Mouse (Mus musculus): ENCODE measurements around the gene Mad1l1.

Gene Mad1l1

DNA sequence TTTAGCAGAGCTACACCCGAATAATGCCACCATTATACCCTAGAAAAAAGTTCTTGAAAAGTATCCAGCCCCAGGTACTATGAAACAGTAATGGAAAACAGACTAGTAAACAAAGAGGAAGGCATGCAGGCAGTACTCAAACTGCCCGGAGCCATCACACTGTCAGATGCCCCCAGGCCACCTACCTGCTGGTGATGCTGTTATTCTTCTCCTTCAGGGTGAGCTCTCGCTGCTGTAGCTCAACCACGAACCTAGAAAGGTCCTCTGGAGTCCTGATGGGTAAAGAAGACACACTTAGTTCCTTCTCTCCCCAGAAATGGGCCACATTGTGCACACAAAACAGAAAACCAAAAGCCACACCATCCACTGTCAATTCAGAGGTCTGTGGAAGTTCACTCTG is 60.0 kb downstream of the Mad1l1 start:
- DNase-seq (ENCODE audit: low spot score): no peak

- no peak for DNase-seq (ENCODE audit: low spot score)
These were observed 62.7 kb downstream of the Mad1l1 start for GRCm38 (mm10) chr5:140258633-140259032.

- no peak for DNase-seq (ENCODE audit: low spot score)
These were observed 63.3 kb downstream of the Mad1l1 start for GRCm38 (mm10) chr5:140258035-140258434.

GRCm38 (mm10) chr5:140257439-140257838 is 63.9 kb downstream of the Mad1l1 start:
- DNase-seq (ENCODE audit: low spot score): no peak

DNA sequence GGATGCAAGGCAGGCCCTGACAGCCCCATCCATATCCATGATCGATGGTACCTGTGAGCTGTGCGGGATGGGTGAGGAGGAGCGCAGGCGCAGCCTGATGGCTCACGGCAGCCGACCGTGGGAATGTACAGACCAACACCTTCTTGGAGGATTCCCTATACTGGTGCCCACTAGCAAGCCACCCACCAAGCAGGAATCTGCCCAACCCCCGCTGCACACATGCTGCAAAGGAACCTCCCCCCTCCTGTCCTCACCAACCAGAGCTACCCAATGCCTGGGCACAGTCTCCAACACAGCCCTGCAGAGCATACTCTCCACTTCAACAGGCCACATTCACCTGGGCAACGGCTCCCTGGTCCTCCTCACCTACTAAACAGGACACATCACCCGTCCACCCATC is 64.7 kb downstream of the Mad1l1 start:
- DNase-seq (ENCODE audit: low spot score): no peak

DNA sequence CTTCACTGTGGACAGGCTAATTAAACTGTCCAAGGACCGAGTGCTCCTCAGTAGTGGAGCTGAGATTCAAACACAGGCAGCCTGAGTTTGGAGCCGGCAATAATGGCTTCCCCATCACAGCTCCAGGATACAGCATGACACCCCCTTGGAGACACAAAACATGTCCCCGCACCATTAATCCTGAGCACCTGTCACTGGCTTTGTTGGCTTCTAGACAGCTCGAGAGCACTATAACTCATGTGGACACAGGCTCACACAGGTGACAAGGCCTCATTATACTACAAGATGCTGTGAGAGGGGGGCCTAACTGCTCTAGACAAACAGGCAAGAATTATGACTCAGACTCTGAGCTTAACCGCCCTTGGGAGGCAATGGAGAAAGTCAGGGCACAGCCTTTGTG is 66.1 kb downstream of the Mad1l1 start:
- no peak for DNase-seq (ENCODE audit: low spot score)

DNA sequence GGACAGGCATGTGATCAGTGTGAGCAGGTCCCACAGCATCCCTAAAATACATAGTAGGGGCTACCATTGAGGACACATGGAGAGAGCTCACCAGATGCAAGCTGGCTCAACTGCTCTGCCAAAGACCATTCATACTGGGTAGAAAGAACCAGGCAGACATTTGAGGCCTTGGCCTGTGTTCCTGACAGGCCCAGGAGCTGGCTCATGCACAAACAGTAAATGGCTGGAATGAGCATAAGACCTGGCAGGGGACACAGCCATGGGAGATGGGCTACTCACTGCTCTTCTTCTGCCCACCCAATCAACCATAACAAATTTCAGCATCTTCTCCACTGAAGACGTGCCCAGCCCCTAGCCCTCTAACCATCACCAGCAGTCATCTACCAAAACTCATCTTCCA is 66.7 kb downstream of the Mad1l1 start:
- DNase-seq (ENCODE audit: low spot score): no peak

- no peak for DNase-seq (ENCODE audit: low spot score)
These were observed 69.4 kb downstream of the Mad1l1 start for GRCm38 (mm10) chr5:140251989-140252388.

- DNase-seq (ENCODE audit: low spot score): no peak
These were observed 71.0 kb downstream of the Mad1l1 start for GRCm38 (mm10) chr5:140250370-140250769.

DNA sequence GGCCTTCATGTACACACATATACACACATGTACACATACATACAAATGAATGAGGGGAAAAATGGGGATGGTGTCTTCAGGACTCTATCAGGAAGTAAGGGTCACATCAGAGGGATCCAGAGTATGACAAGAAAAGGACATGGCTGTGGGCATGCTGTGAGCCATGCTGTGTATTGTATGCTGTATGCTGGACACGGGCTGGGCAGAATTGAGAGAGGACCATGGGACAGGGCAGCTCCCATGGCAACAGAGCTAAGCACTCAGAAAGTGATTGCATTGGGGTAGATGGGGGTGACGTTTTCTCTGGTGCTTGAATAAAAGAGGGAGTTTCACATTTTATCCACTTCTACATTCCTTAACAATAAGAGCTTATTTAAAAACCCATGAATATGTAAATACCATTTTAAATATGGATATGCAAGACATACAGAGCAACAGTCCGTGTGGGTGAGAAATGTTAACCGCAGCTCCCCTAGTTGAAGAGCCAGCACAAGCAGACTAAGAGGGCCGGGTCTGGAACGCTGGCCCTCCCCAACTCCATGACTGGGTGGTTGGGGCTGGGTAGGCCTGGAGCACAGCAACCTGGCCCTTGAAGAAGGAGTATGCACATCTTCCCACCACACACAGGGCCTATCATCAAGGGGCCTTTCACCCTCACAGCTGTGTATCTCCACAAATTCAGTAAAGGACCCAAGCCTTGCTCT is 71.8 kb downstream of the Mad1l1 start:
- no peak for DNase-seq (ENCODE audit: low spot score)

- DNase-seq (ENCODE audit: low spot score): no peak
These were observed 73.3 kb downstream of the Mad1l1 start for GRCm38 (mm10) chr5:140248101-140248500.

- no peak for DNase-seq (ENCODE audit: low spot score)
These were observed 81.1 kb downstream of the Mad1l1 start for GRCm38 (mm10) chr5:140240235-140240634.

GRCm38 (mm10) chr5:140238880-140239279 is 82.5 kb downstream of the Mad1l1 start:
- no peak for DNase-seq (ENCODE audit: low spot score)

- DNase-seq (ENCODE audit: low spot score): no peak
These were observed 90.5 kb downstream of the Mad1l1 start for GRCm38 (mm10) chr5:140230818-140231217.

- no peak for DNase-seq (ENCODE audit: low spot score)
These were observed 93.0 kb downstream of the Mad1l1 start for GRCm38 (mm10) chr5:140228306-140228705.

GRCm38 (mm10) chr5:140226871-140227270 is 94.5 kb downstream of the Mad1l1 start:
- no peak for DNase-seq (ENCODE audit: low spot score)

DNA sequence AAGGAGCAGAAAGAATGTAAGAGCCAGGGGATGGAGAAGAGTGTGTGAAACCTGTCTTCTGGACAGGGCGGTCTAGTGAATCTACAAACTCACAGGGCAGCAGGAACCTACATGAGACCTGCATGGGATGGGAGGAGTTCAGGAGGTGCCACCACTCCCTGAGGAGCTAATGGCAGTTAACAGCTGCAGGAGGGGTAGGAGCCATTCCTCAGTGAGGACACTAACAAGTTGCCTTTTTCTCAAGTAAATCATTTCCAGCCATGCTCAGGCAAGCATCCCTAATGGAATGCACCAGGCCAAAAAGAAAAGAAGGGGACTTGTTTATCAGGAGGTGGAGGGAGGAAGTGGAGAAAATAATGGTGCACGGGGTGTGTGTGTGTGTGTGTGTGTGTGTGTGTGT is 95.5 kb downstream of the Mad1l1 start:
- no peak for DNase-seq (ENCODE audit: low spot score)

- DNase-seq (ENCODE audit: low spot score): no peak
These were observed 96.2 kb downstream of the Mad1l1 start for GRCm38 (mm10) chr5:140225103-140225502.

- DNase-seq (ENCODE audit: low spot score): no peak
These were observed 98.0 kb downstream of the Mad1l1 start for GRCm38 (mm10) chr5:140223070-140224053.

- DNase-seq (ENCODE audit: low spot score): no peak
These were observed 100.2 kb downstream of the Mad1l1 start for GRCm38 (mm10) chr5:140221016-140221650.

- DNase-seq (ENCODE audit: low spot score): no peak
These were observed 102.1 kb downstream of the Mad1l1 start for GRCm38 (mm10) chr5:140219252-140219651.

DNA sequence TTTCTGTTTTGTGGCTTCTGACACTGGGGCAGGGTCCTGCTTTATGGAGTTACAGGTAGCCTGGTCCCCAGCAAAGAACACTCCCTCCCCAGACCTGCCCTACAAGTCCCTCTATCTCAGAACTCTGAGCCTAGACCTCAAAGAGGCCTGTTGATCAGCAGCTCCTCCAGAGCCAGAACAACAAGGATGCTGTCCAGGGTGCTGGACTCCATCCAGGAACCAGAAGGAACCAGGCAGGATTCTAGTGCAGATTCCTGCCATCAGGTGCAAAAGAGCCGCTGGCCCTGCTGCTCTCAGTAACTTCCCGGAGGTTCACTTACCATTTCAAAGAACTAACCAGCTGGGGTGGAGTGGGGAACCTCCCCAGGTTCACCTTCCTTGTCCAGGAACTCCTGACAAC is 103.5 kb downstream of the Mad1l1 start:
- peak; percentile 23 for DNase-seq (ENCODE audit: low spot score)

DNA sequence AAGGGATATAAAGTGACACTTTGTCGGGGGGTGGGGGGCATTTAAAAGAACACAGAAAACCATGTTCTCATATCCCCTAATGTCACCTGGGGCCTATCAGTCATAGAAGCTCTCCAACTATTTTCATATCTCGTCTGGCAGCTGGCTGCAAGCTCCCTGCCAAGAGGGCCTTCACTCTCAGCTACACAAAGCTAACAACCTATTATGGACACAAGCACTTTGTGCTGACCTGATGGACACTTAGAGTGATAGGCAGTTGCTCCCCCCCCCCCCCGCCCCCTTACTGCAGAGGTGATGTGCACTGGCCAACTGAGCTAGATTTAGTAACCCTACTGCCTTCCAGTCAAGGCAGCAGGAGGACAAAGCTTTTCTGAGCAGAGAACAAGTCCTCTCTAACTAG is 104.3 kb downstream of the Mad1l1 start:
- no peak for DNase-seq (ENCODE audit: low spot score)
